Mouse (Mus musculus) large intestine, adult 2 months (tissue): Measurements from ENCODE around the gene Traf4. TPM values are rescaled to one million over a fixed set of nuclear protein-coding genes. Genes with fewer than 3 reads are reported as not detected.

Source experiments
- DNase-seq: peaks from one replicate; pipeline ENCODE4 v3.0.0-alpha.2; 2012; ENCODE audit warnings: low read depth, low spot score
- WGBS: fragments of 180-500 bp; shearing (Covaris S2); methylation state at CpG from one replicate; pipeline ENCODE4 v1.1.7; 2018; 5-methylcytosine and 5-hydroxymethylcytosine counted together
- polyA plus RNA-seq: library from polyadenylated mRNA; depleted of rRNA; stranded (reverse); fragments of >200 nt; gene quantifications from 2 replicates; pipeline ENCODE4 v1.2.3, GENCODE M21; 2012; rRNA removed

The Traf4 gene
- polyA plus RNA-seq, 1 experiment = 68.9 TPM

DNA sequence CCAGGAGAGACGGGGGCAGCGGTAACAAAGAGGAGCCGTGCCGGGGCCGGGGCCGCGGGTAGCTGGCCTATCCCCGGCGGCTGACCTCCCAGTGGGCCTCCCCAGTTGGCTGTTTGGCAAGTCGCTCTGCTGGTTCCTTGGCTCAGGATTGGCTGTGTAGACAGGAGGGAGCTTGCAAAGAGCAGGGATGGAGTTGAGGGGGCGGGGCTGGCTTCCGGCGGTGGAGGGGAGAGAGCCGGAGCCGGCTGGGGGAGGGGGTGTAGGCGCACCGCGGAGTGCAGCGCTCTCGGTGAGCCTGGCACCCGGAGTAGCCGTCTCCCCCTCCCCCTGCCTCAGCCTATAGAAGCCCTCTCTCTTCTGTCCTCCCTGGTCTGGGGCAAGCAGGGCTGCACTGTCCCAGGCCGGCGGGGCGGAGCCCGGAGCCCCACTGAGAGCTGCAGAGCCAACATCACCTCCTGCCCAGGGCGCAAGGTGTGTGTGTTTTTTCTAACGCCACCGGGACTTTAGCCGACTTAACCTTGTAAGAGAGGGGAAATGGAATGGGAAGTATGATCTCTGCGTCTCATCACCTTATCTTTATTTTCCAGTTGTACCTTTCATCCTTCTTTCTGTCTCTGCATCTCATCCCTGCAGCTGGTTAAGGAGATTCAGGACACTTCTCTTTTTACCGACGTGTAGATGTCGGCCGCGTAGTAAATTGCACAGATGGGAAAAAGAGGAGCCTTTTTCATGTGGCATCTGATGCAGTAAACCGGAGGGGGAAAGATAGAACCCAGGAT is 49.8 kb downstream of the Traf4 start:
- DNase-seq = peak; percentile 80
- WGBS = 3% methylated on average over 35 of the region's 37 CpGs

DNA sequence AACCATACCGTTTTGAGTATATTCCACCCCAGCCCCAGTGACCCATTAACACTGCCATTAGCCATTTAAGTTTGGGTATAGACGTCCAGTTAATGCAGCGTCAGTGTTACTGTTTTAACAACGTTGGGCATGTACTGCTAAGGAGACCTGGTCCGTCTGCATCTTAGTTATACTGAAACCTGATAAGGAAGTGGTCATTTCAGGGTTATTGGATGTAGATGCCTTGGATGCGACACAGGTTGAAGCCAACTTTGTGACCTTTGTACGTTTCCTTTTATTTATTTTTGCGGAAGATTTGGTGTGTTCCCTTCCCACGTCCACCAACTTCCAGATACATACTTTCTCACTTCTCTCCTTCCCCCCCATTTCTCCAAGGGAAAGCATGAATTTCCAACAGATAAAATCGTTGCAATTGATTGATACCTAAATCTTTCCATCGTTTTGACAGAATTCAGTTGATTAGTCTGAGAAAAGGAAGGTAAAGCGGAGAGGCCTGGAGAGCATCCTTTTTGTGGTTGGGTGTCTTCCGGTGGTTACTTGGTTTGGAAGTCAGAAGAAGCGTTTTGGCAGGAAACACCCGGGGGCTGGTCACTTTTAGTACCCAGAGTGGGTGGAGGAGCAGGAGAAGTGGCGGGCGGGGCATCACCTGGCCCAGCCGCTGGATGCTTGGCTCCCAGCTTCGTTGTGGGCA is 50.6 kb downstream of the Traf4 start:
- no peak for DNase-seq
- WGBS = 7% methylated on average over 19 of the region's 19 CpGs

DNA sequence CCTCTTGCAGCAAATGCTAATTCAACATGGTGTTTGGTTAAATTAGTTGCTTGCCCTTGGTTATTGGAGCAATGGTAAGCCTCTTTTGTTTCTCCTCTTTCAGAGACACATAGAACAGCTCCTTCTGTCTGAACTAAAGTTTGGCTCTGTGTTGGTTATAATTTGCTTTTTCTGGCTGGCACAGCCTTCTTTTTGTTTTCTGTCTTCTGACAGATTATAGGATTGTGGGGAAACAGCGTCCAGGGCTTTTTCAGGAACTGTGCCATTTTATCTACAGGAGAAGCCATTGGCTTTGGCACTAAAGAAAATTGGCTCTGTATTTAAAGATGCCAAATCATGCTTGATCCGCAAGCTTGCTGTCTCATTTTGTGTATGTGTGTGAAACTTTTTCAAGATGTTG is 51.8 kb downstream of the Traf4 start:
- 94% methylated on average over 2 of the region's 2 CpGs for WGBS

More for the DNA sequence above, 51.8 kb downstream of the Traf4 start:
- DNase-seq = no peak

Other genes starting within 250 kb of the Traf4 start
- gene Sez6, start 234.8 kb downstream of the Traf4 start, polyA plus RNA-seq = 0.18 and 0.48 TPM in 2 replicates
- gene Phf12, start 182.8 kb downstream of the Traf4 start, polyA plus RNA-seq = 27.0 and 41.8 TPM in 2 replicates
- gene Dhrs13, start 133.3 kb downstream of the Traf4 start, polyA plus RNA-seq = 4.7 and 5.0 TPM in 2 replicates
- 27.9 and 33.9 TPM in 2 replicates for gene Flot2, start 127.7 kb downstream of the Traf4 start, polyA plus RNA-seq
- 26.1 and 27.3 TPM in 2 replicates for gene Eral1, start 85.2 kb downstream of the Traf4 start, polyA plus RNA-seq
- 7.8 and 14.5 TPM in 2 replicates for gene Fam222b, start 70.9 kb downstream of the Traf4 start, polyA plus RNA-seq
- 6.6 and 9.1 TPM in 2 replicates for gene Nek8, start 11.1 kb upstream of the Traf4 start, polyA plus RNA-seq
- 6.8 and 15.2 TPM in 2 replicates for gene Tlcd1, start 11.1 kb upstream of the Traf4 start, polyA plus RNA-seq
- gene Rpl23a, start 18.0 kb upstream of the Traf4 start, polyA plus RNA-seq = 262 and 337 TPM in 2 replicates
- gene Rab34, start 22.8 kb upstream of the Traf4 start, polyA plus RNA-seq = 10.7 and 11.2 TPM in 2 replicates
- 0.30 TPM in 1 of 2 replicates, not detected in the other for gene Proca1, start 27.8 kb upstream of the Traf4 start, polyA plus RNA-seq
- gene Sdf2, start 80.2 kb upstream of the Traf4 start, polyA plus RNA-seq = 94.8 and 111 TPM in 2 replicates
- gene Supt6, start 80.4 kb upstream of the Traf4 start, polyA plus RNA-seq = 17.4 and 19.8 TPM in 2 replicates
- gene 2610507B11Rik, start 96.2 kb upstream of the Traf4 start, polyA plus RNA-seq = 49.5 and 72.1 TPM in 2 replicates
- gene BC030499, start 125.3 kb upstream of the Traf4 start, polyA plus RNA-seq = 0.22 and 0.32 TPM in 2 replicates
- gene Spag5, start 135.9 kb upstream of the Traf4 start, polyA plus RNA-seq = 11.2 and 15.8 TPM in 2 replicates
- 7.0 and 7.4 TPM in 2 replicates for gene Aldoc, start 157.4 kb upstream of the Traf4 start, polyA plus RNA-seq
- gene Pigs, start 162.8 kb upstream of the Traf4 start, polyA plus RNA-seq = 64.4 and 82.0 TPM in 2 replicates
- gene Unc119, start 177.9 kb upstream of the Traf4 start, polyA plus RNA-seq = 27.1 and 31.2 TPM in 2 replicates
- not detected in 2 replicates for gene Foxn1, start 221.0 kb upstream of the Traf4 start, polyA plus RNA-seq